Comparison of ENCODE assay signal across 11 mouse cellular contexts in the genomic region with DNA sequence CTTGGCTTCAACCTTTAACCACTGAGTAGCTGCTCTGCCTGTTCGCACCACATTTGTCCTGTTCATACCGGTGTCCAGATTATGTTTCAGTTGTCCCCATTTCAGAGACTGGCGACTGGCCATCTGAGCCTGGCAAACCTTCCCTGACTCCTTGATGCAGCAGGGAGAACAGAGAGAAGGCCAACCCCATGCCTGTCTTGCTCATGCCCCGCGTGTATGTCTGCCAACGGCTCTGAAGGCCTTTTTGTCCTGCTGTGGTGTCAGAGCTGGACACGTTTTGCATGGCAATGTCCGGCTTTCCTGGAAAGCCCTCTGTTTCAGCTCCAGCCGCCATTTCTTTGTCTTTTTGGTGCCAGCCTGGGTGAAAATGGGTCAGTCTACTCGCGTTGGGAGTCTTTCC.
DNase-seq lines count a peak whose midpoint lies in the region; ATAC-seq and TF ChIP-seq lines count a peak whose summit lies in the region.
"Had no signal": no experiment of that assay in that cellular context is flagged by ENCODE, and none has a peak within 500 bp of the region (broad histone marks: within the 10 kb centered on the region; RNA-seq: fewer than 3 reads in every experiment).

No protein-coding gene starts in this region.

- no peak for TF ChIP-seq EP300 in liver, postnatal 0 days (IDR thresholded peaks at IDR 0.05; ENCODE audit: low read depth)

- no peak overlapping the region for H3K4me2 ChIP-seq in midbrain, embryonic 16.5 days (ENCODE audit: low read length)
- no peak overlapping the region for H3K4me2 ChIP-seq in midbrain, embryonic 11.5 days
- no peak overlapping the region for H3K4me2 ChIP-seq in forebrain, postnatal 0 days (ENCODE audit: low read depth)
- no peak overlapping the region for H3K4me2 ChIP-seq in liver, postnatal 0 days (ENCODE audit: low read depth, low read length)
- H3K4me2 ChIP-seq: midbrain, embryonic 12.5 days had no signal

- no peaks in the 10 kb centered on the region for H3K4me1 ChIP-seq in midbrain, embryonic 16.5 days (ENCODE audit: control insufficient read depth, insufficient read depth, low read length)
- peaks cover 3% of the 10 kb centered on the region; the same call in 1 of the 2 replicates for H3K4me1 ChIP-seq in midbrain, embryonic 11.5 days (ENCODE audit: control insufficient read depth, insufficient read depth, low read length)
- no peaks in the 10 kb centered on the region for H3K4me1 ChIP-seq in forebrain, postnatal 0 days (ENCODE audit: insufficient read depth)
- H3K4me1 ChIP-seq in liver, postnatal 0 days (ENCODE audit: insufficient read depth), result no peaks in the 10 kb centered on the region
- H3K4me1 ChIP-seq: limb, embryonic 10.5 days; midbrain, embryonic 12.5 days had no signal

- H3K27me3 ChIP-seq in midbrain, embryonic 16.5 days (ENCODE audit: control insufficient read depth, insufficient read depth, low read depth, low read length), result no peaks in the 10 kb centered on the region
- H3K27me3 ChIP-seq in midbrain, embryonic 11.5 days (ENCODE audit: control insufficient read depth, insufficient read depth, low read length), result no peaks in the 10 kb centered on the region
- H3K27me3 ChIP-seq in forebrain, postnatal 0 days (ENCODE audit: insufficient read depth, low read length), result no peaks in the 10 kb centered on the region
- no peaks in the 10 kb centered on the region for H3K27me3 ChIP-seq in liver, postnatal 0 days (ENCODE audit: insufficient read depth, low read length)
- H3K27me3 ChIP-seq: midbrain, embryonic 12.5 days had no signal

- H3K9me3 ChIP-seq in midbrain, embryonic 16.5 days (replicated peaks; ENCODE audit: control insufficient read depth, low read length, poor library complexity, severe bottlenecking), result no peaks in the 10 kb centered on the region
- no peaks in the 10 kb centered on the region for H3K9me3 ChIP-seq in midbrain, embryonic 11.5 days (ENCODE audit: control insufficient read depth, low read length)
- H3K9me3 ChIP-seq in forebrain, postnatal 0 days (ENCODE audit: low read length), result no peaks in the 10 kb centered on the region
- no peaks in the 10 kb centered on the region for H3K9me3 ChIP-seq in liver, postnatal 0 days (ENCODE audit: low read length)
- H3K9me3 ChIP-seq: limb, embryonic 10.5 days; midbrain, embryonic 12.5 days had no signal

- peak; percentile 88 for ATAC-seq in midbrain, embryonic 16.5 days
- ATAC-seq in midbrain, embryonic 11.5 days (ENCODE audit: low FRiP score), result no peak
- ATAC-seq in forebrain, postnatal 0 days, result peak; percentile 95
- no peak for ATAC-seq in liver, postnatal 0 days

- H3K4me3 ChIP-seq in midbrain, embryonic 16.5 days (ENCODE audit: low read depth, low read length), result no peak overlapping the region
- no peak overlapping the region for H3K4me3 ChIP-seq in midbrain, embryonic 11.5 days (ENCODE audit: low read depth, low read length)
- no peak overlapping the region for H3K4me3 ChIP-seq in forebrain, postnatal 0 days (ENCODE audit: low read depth, low read length)
- H3K4me3 ChIP-seq in liver, postnatal 0 days (ENCODE audit: low read depth, low read length), result no peak overlapping the region
- H3K4me3 ChIP-seq: heart, adult 2 months; limb, embryonic 10.5 days; midbrain, embryonic 12.5 days had no signal

- 87% methylated on average over 11 of the region's 11 CpGs for whole genome bisulfite sequencing in midbrain, embryonic 16.5 days
- WGBS in midbrain, embryonic 11.5 days, result 91% methylated on average over 11 of the region's 11 CpGs
- 57% methylated on average over 11 of the region's 11 CpGs for WGBS in forebrain, postnatal 0 days
- 72% methylated on average over 11 of the region's 11 CpGs for WGBS in liver, postnatal 0 days (ENCODE audit: insufficient replicate concordance)

- no peaks in the 10 kb centered on the region for H3K36me3 ChIP-seq in midbrain, embryonic 16.5 days (ENCODE audit: control insufficient read depth, insufficient read depth, low read length)
- H3K36me3 ChIP-seq in midbrain, embryonic 11.5 days (ENCODE audit: control insufficient read depth, insufficient read depth, low read length), result no peaks in the 10 kb centered on the region
- no peaks in the 10 kb centered on the region for H3K36me3 ChIP-seq in forebrain, postnatal 0 days (ENCODE audit: insufficient read depth)
- H3K36me3 ChIP-seq in liver, postnatal 0 days (replicated peaks; ENCODE audit: insufficient read depth, low read length), result no peaks in the 10 kb centered on the region
- H3K36me3 ChIP-seq: limb, embryonic 10.5 days; midbrain, embryonic 12.5 days had no signal

- no peak for DNase-seq in midbrain, embryonic 11.5 days (ENCODE audit: low spot score, missing footprints)
- DNase-seq in forebrain, postnatal 0 days, result peak; percentile 73
- peak; percentile 75 to 78 for DNase-seq in layer of hippocampus, postnatal 10 days (ENCODE audit: low spot score in 2 of 2)
- DNase-seq in right cerebral cortex, postnatal 4 days, result peak; percentile 65
- DNase-seq in yolk sac, embryonic 10.5 days (ENCODE audit: low spot score), result no peak
- DNase-seq in ovary, postnatal 14 days (ENCODE audit: low spot score), result no peak
- DNase-seq in liver, postnatal 0 days, result no peak

- no peak overlapping the region for H3K9ac ChIP-seq in midbrain, embryonic 16.5 days (ENCODE audit: low read depth, low read length)
- H3K9ac ChIP-seq in midbrain, embryonic 11.5 days (ENCODE audit: low read length), result no peak overlapping the region
- H3K9ac ChIP-seq in forebrain, postnatal 0 days, result no peak overlapping the region
- H3K9ac ChIP-seq in liver, postnatal 0 days (replicated peaks), result no peak overlapping the region
- H3K9ac ChIP-seq: midbrain, embryonic 12.5 days had no signal

- H3K27ac ChIP-seq in midbrain, embryonic 16.5 days (ENCODE audit: low read length), result no peak overlapping the region
- H3K27ac ChIP-seq in midbrain, embryonic 11.5 days (ENCODE audit: low read depth, low read length), result no peak overlapping the region
- H3K27ac ChIP-seq in forebrain, postnatal 0 days (ENCODE audit: low read depth, low read length), result peak overlapping the region; percentile 59; the same call in 1 of the 2 replicates
- no peak overlapping the region for H3K27ac ChIP-seq in liver, postnatal 0 days (ENCODE audit: low read depth)
- H3K27ac ChIP-seq: heart, adult 2 months; limb, embryonic 10.5 days; midbrain, embryonic 12.5 days had no signal

- TF ChIP-seq CTCF in forebrain, postnatal 0 days (IDR thresholded peaks at IDR 0.05; ENCODE audit: low read depth), result no peak
- no peak for TF ChIP-seq CTCF in liver, postnatal 0 days (IDR thresholded peaks at IDR 0.05; ENCODE audit: low read depth)

Comparison
In these comparisons a context has a peak if more than half of its experiments do, and no peak if none do; other contexts are left out.
1. ATAC-seq: peak in midbrain, embryonic 16.5 days (single experiment) and forebrain, postnatal 0 days (single experiment); none in midbrain, embryonic 11.5 days (single experiment) and liver, postnatal 0 days (single experiment).
2. DNase-seq: peak in forebrain, postnatal 0 days (single experiment), layer of hippocampus, postnatal 10 days (2 of 2) and right cerebral cortex, postnatal 4 days (single experiment); none in midbrain, embryonic 11.5 days (single experiment), yolk sac, embryonic 10.5 days (single experiment), ovary, postnatal 14 days (single experiment) and liver, postnatal 0 days (single experiment).